Comparison of ENCODE assay signal across 8 mouse cellular contexts in genomic region chr13:34332762-34333161, GRCm38 (mm10). TPM values are rescaled to one million over a fixed set of nuclear protein-coding genes. Genes with fewer than 3 reads are reported as not detected.
DNase-seq lines count a peak whose midpoint lies in the region; ATAC-seq lines count a peak whose summit lies in the region.

No protein-coding gene starts in this region.

- peak; percentile 57 for DNase-seq in embryo, embryonic 10 days (ENCODE audit: low spot score)
- no peak for DNase-seq in embryo, embryonic 9.5 days (ENCODE audit: extremely low spot score)
- DNase-seq in urinary bladder, postnatal 14 days (ENCODE audit: low spot score) = peak; percentile 67
- no peak for DNase-seq in urinary bladder, postnatal 4 days (ENCODE audit: low spot score in 2 of 2)
- peak; percentile 39 for DNase-seq in skeletal muscle tissue, adult 2 months (ENCODE audit: low read depth, low spot score)
- DNase-seq in right cerebral cortex, postnatal 10 days (ENCODE audit: low spot score in 2 of 2) = no peak
- DNase-seq in natural killer cell, adult 2 months (ENCODE audit: low spot score in 2 of 2) = no peak

- no peak overlapping the region for H3K4me2 ChIP-seq in hindbrain, embryonic 16.5 days (ENCODE audit: low read length)

- ATAC-seq in hindbrain, embryonic 16.5 days = 0 out of 2 replicates have a peak, but pooled peaks have one; percentile 28

- H3K27ac ChIP-seq in hindbrain, embryonic 16.5 days (ENCODE audit: low read depth, low read length) = no peak overlapping the region

- H3K9ac ChIP-seq in hindbrain, embryonic 16.5 days (ENCODE audit: low read depth, low read length) = no peak overlapping the region

- WGBS in hindbrain, embryonic 16.5 days = 41% methylated on average over 7 of the region's 7 CpGs

- H3K4me1 ChIP-seq in hindbrain, embryonic 16.5 days (ENCODE audit: control insufficient read depth, insufficient read depth, low read depth, low read length) = peaks cover 3% of the 10 kb centered on the region

- H3K36me3 ChIP-seq in hindbrain, embryonic 16.5 days (ENCODE audit: control insufficient read depth, insufficient read depth, low read length) = no peaks in the 10 kb centered on the region

- no peaks in the 10 kb centered on the region for H3K27me3 ChIP-seq in hindbrain, embryonic 16.5 days (replicated peaks; ENCODE audit: control insufficient read depth, insufficient read depth, low read length)

- H3K4me3 ChIP-seq in hindbrain, embryonic 16.5 days (ENCODE audit: low read length) = no peak overlapping the region

- H3K9me3 ChIP-seq in hindbrain, embryonic 16.5 days (ENCODE audit: control insufficient read depth, low read length) = no peaks in the 10 kb centered on the region

RNA-seq across cellular contexts. Expression of gene Slc22a23, which starts 12.2 kb away (rescaled TPM):
- polyA plus RNA-seq in hindbrain, embryonic 16.5 days (2015; fragmentation: Nextera tagmentation; extraction: Ambion mirVana) = 14.9 and 15.6 TPM in 2 replicates

Comparison
In these comparisons a context has a peak if more than half of its experiments do, and no peak if none do; other contexts are left out.
1. DNase-seq: peak in embryo, embryonic 10 days (single experiment), urinary bladder, postnatal 14 days (single experiment) and skeletal muscle tissue, adult 2 months (single experiment); none in embryo, embryonic 9.5 days (single experiment), urinary bladder, postnatal 4 days (0 of 2), right cerebral cortex, postnatal 10 days (0 of 2) and natural killer cell, adult 2 months (0 of 2).